Mouse (Mus musculus): Measurements from ENCODE around the gene 2010111I01Rik. TPM values are rescaled to one million over a fixed set of nuclear protein-coding genes. Genes with fewer than 3 reads are reported as not detected.

The 2010111I01Rik gene
- total and polyA plus RNA-seq, 3 experiments, result 26.3 to 32.7 TPM; not detected in 1

DNA sequence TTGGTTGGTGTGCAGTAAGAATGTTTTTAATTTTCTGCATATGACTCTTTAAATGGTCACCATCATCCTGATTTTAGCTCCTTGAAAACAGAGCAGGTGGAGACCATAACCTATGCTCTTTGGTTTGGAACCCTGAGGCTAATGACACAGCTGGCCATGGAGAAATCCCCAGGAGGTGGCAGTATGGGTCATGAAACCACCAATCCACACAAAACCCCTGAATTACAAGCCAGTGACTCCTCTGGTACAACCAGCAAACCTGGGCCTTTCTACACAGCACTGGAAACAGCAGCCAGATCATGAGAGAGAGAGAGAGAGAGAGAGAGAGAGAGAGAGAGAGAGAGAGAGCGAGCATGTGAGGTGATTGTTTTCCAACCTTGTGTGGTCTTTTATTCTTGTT is 38.2 kb upstream of the 2010111I01Rik start:
- Histone ChIP-seq H3K79me2 (ENCODE audit: control insufficient read depth, insufficient read depth, low read length, poor library complexity) (no peaks in the 10 kb centered on the region), H3K27ac (ENCODE audit: control insufficient read depth, low read depth, low read length) (no peak overlapping the region), H3K4me1 (ENCODE audit: control insufficient read depth in 1 of 2, insufficient read depth in 2 of 2, low read length in 2 of 2) (no peaks in the 10 kb centered on the region), H3K27me3 (ENCODE audit: control insufficient read depth in 1 of 2, insufficient read depth in 2 of 2, low read length in 2 of 2) (no peaks in the 10 kb centered on the region), H3K9ac (ENCODE audit: control insufficient read depth, low read depth, low read length, poor library complexity, severe bottlenecking) (no peak overlapping the region), H3K9me3 (replicated peaks; ENCODE audit: insufficient read depth, low read length) (no peaks in the 10 kb centered on the region), H3K4me3 (ENCODE audit: control insufficient read depth in 1 of 2, insufficient read depth in 1 of 2, low read depth in 2 of 2, low read length in 2 of 2) (no peak overlapping the region), H3K36me3 (ENCODE audit: control insufficient read depth in 1 of 2, insufficient read depth in 2 of 2, low read length in 2 of 2) (no peaks in the 10 kb centered on the region)
- TF ChIP-seq ELF1 (IDR thresholded peaks at IDR 0.05; ENCODE audit: low read depth, low read length), result no peak
- TF ChIP-seq HCFC1 (IDR thresholded peaks at IDR 0.05; ENCODE audit: low read depth, low read length), result no peak
- TF ChIP-seq JUND (IDR thresholded peaks at IDR 0.05; ENCODE audit: low read depth, low read length), result no peak
- TF ChIP-seq CTCF (IDR thresholded peaks at IDR 0.05 in 2 of 3, conservative IDR thresholded peaks at IDR 0.05 in 1 of 3; ENCODE audit: control insufficient read depth in 1 of 3, insufficient read depth in 1 of 3, low read depth in 2 of 3, low read length in 3 of 3, poor library complexity in 1 of 3, severe bottlenecking in 1 of 3), result peak; percentile 32 to 77 (median 58)
- TF ChIP-seq USF1 (IDR thresholded peaks at IDR 0.05; ENCODE audit: low read depth, low read length), result no peak
- TF ChIP-seq TBP (IDR thresholded peaks at IDR 0.05; ENCODE audit: low read depth, low read length), result no peak
- TF ChIP-seq POLR2AphosphoS5 (IDR thresholded peaks at IDR 0.05; ENCODE audit: borderline replicate concordance, low read depth, low read length), result no peak
- TF ChIP-seq EP300 (IDR thresholded peaks at IDR 0.05; ENCODE audit: low read depth in 1 of 2, low read length in 2 of 2), result no peak
- no peak for TF ChIP-seq TAL1 (IDR thresholded peaks at IDR 0.05; ENCODE audit: low read length)
- TF ChIP-seq SMC3 (IDR thresholded peaks at IDR 0.05; ENCODE audit: low read depth, low read length), result peak; percentile 90
- peak; percentile 84 for TF ChIP-seq RAD21 (IDR thresholded peaks at IDR 0.05; ENCODE audit: low read depth, low read length)
- TF ChIP-seq ZC3H11A (IDR thresholded peaks at IDR 0.05; ENCODE audit: low read depth, low read length), result peak; percentile 81
- TF ChIP-seq MAX (IDR thresholded peaks at IDR 0.05; ENCODE audit: low read length), result no peak
- DNase-seq (ENCODE audit: low read depth, low spot score), result peak; percentile 53

GRCm38 (mm10) chr13:62927470-62927869 is 37.2 kb upstream of the 2010111I01Rik start:
- Histone ChIP-seq H3K9ac (ENCODE audit: control insufficient read depth, low read depth, low read length, poor library complexity, severe bottlenecking) (no peak overlapping the region), H3K4me3 (ENCODE audit: control insufficient read depth in 1 of 2, insufficient read depth in 1 of 2, low read depth in 2 of 2, low read length in 2 of 2) (no peak overlapping the region), H3K27me3 (ENCODE audit: control insufficient read depth in 1 of 2, insufficient read depth in 2 of 2, low read length in 2 of 2) (no peaks in the 10 kb centered on the region), H3K36me3 (ENCODE audit: control insufficient read depth in 1 of 2, insufficient read depth in 2 of 2, low read length in 2 of 2) (no peaks in the 10 kb centered on the region), H3K9me3 (replicated peaks; ENCODE audit: insufficient read depth, low read length) (no peaks in the 10 kb centered on the region), H3K79me2 (ENCODE audit: control insufficient read depth, insufficient read depth, low read length, poor library complexity) (no peaks in the 10 kb centered on the region), H3K27ac (ENCODE audit: control insufficient read depth, low read depth, low read length) (no peak overlapping the region), H3K4me1 (ENCODE audit: control insufficient read depth in 1 of 2, insufficient read depth in 2 of 2, low read length in 2 of 2) (no peaks in the 10 kb centered on the region)
- no peak for DNase-seq (ENCODE audit: low read depth, low spot score)
- no peak for TF ChIP-seq ZMIZ1 (IDR thresholded peaks at IDR 0.05; ENCODE audit: low read depth, low read length)
- no peak for TF ChIP-seq POLR2AphosphoS5 (IDR thresholded peaks at IDR 0.05; ENCODE audit: borderline replicate concordance, low read depth, low read length)
- no peak for TF ChIP-seq ZNF384 (IDR thresholded peaks at IDR 0.05; ENCODE audit: low read depth, low read length)
- TF ChIP-seq GATA1 (IDR thresholded peaks at IDR 0.05; ENCODE audit: low read depth, low read length), result no peak
- no peak for TF ChIP-seq SIN3A (IDR thresholded peaks at IDR 0.05; ENCODE audit: low read length)
- TF ChIP-seq MEF2A (IDR thresholded peaks at IDR 0.05; ENCODE audit: extremely low read depth, insufficient replicate concordance, low read depth, low read length, poor library complexity, severe bottlenecking), result no peak
- no peak for TF ChIP-seq ELF1 (IDR thresholded peaks at IDR 0.05; ENCODE audit: low read depth, low read length)
- no peak for TF ChIP-seq RCOR1 (IDR thresholded peaks at IDR 0.05; ENCODE audit: low read depth, low read length)
- TF ChIP-seq MAX (IDR thresholded peaks at IDR 0.05; ENCODE audit: low read length), result no peak
- no peak for TF ChIP-seq USF1 (IDR thresholded peaks at IDR 0.05; ENCODE audit: low read depth, low read length)
- no peak for TF ChIP-seq MAZ (IDR thresholded peaks at IDR 0.05; ENCODE audit: low read depth, low read length)
- TF ChIP-seq KAT2A (conservative IDR thresholded peaks at IDR 0.05; ENCODE audit: low read depth, low read length), result no peak

Data from MEL (cell line).